Mouse (Mus musculus) left cerebral cortex, adult 9 months (tissue): ENCODE measurements around the gene Trpm5.

Source experiments
- DNase-seq, 2 experiments: peaks; one replicate each; pipeline ENCODE4 v3.0.0; 2022; ENCODE audit warnings: low spot score in 2 of 2

The Trpm5 gene

GRCm38 (mm10) chr7:143040561-143040960 is 53.9 kb downstream of the Trpm5 start:
- no peak for DNase-seq

- DNase-seq = no peak
Measured at GRCm38 (mm10) chr7:143038174-143038931, 56.1 kb downstream of the Trpm5 start.

GRCm38 (mm10) chr7:143037306-143037705 is 57.1 kb downstream of the Trpm5 start:
- no peak for DNase-seq

- no peak for DNase-seq
Measured at GRCm38 (mm10) chr7:143036787-143037186, 57.7 kb downstream of the Trpm5 start.

DNA sequence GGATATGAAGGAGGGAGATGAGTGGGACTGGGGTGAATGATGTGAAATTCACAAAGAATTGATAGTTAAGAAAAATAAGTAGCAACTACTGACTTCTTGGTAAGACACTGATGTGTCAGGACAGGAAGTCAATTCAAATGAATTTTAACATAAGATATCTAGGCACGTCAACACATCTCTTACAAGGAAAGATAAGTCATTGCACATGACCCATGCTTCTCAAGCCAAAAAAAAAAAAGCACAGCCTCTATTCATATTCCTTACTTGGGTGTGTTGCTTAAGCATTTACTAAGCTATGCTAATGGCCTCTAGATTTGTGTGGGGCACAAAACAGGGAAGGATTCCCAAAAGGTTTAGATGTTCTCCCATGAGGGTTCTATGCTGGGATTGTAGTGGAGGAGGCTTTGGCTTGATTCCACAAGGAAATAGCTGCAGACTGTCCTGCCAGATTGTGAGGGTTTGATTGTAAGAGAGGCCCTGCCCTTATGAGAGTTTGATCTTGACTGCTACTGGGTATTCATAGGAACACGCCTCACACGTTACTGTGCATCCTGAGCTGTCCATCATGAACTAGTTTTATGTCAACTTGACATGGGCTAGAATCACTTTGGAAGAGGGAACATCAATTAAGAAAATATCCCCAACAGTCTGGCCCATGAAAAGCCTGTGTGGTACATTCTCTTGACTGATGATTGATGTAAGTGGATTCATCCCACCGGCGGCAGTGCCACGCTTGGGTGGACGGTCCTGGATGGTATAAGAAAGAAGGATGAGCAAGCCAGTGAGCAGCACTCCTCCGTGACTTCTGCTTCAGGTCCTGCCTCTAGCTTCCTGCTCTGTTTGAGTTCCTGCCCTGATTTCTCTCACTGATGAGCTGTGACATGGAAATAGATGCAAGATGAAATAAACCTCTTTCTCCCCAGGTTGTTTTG is 59.7 kb downstream of the Trpm5 start:
- no peak for DNase-seq

DNA sequence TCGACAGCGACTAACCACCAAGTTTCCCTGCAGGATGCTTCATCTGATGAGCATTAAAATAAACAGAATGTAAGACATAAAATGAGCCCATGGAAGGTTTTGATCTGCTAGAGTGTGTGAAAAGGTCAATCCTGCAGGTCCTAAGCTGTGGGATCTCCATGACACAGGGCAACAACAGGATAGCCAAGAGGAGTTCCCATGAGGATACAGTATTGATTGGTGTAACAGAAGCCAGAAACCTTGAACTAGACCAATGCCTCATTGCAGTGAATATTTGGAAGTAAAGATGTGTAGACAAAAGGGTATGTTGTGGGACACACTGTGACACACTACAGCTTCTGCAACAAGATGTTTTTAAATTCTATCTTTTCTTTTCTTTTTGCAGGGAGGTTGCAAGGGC is 60.3 kb downstream of the Trpm5 start:
- no peak for DNase-seq

DNA sequence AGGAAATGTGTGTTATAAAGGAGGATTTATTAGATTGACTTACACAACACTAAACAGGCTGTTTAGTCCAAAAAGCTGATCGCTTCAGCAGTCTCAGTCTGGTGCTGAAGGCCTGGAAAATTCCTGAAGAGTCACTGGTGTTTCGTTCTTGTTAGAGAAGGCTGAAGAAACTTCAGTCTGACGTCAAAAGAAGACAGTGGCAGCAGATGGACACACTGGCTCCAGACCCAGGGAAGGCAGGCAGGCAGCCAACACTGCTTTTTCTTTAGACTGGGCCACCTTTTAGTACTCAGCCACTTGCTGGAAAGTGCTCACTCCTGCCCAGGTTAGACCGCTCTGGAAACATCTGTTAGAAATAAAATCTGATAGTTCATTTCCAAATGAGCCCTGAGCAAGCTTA is 60.9 kb downstream of the Trpm5 start:
- DNase-seq = no peak

- no peak for DNase-seq
Measured at GRCm38 (mm10) chr7:143031816-143032215, 62.6 kb downstream of the Trpm5 start.

- DNase-seq = no peak
Measured at GRCm38 (mm10) chr7:143027196-143027595, 67.2 kb downstream of the Trpm5 start.

- DNase-seq = no peak
Measured at GRCm38 (mm10) chr7:143025496-143025895, 68.9 kb downstream of the Trpm5 start.

DNA sequence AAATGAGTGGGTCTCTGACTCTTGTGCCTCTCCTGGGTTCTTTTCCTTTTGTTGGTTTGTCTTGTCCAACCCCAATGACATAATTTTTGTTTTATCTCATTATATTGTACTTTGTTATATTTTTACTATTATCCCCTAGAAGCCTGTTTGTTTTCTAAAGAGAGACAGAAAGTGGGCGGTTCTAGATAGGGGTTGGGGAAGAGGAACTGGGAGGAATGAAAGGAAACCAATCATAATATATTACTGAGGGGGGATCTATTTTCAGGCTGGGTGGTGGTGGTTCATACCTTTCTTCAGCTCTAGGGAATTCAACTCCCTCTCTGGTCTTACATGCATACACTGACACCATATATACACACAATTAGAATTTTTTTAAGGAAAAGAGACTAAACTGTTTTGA is 70.1 kb downstream of the Trpm5 start:
- DNase-seq = no peak

GRCm38 (mm10) chr7:143023499-143023898 is 70.9 kb downstream of the Trpm5 start:
- DNase-seq = no peak

DNA sequence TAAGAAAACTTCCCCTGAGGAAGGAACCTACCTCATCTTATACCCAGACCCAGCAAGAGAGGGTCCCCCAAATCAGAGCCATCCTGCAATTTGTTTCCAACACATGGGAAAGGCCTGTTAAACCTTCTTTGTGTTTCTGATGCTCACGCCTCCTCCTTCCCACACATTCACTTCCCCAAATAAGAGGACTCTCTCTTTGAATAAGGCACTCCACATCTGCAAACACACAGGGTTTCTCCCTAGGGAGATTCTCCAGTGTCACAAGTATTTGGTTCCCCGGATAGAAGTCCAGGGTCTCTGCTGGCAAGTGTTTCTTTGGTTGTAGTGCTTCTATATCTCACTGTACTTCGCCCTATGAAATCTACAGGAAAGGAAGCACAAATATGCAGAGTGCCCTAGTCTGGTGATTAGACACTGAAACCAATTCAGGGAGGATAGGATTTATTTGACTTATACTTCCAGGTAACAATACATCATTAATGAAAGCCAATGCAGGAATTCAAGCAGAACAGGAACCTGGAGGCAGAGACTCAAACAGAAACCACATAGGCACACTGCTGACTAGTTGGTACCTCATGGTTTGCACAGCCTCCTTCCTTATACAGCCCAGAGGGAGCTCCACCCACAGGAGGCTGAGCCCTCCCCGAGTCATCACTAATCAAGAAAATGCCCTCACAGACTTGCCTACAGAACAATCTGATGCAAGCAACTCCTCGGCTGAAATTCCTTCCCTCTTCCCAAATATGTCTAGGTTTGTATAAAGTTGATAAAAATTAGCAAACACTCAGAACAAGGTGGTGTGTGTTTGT is 72.9 kb downstream of the Trpm5 start:
- DNase-seq = no peak

DNA sequence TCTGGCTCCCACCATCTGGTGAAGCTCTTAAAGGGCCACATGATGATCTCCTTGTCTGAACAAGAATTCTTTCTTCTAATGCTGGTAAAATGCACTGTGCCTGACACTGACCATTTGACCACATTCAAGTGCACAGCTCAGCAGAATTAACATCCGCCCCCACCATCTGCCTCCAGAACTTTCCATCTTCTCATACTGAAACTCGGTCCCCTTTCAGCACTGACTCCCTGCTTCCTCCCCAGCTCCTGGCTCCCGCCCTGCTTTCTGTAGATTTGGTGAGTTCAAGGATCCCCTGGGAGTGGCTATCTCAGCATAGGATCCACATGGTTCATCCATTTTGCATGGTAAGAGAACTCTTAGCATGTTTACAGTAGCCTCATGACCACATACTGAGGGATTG is 73.7 kb downstream of the Trpm5 start:
- DNase-seq = no peak

GRCm38 (mm10) chr7:143020040-143020439 is 74.4 kb downstream of the Trpm5 start:
- no peak for DNase-seq
